Mouse (Mus musculus) neural tube, embryonic 15.5 days (tissue): Measurements from ENCODE around the gene Iqgap1. TPM values are rescaled to one million over a fixed set of nuclear protein-coding genes. Genes with fewer than 3 reads are reported as not detected.

Source experiments
- ATAC-seq: fragments of 200-750 bp; cut with Nextera tagmentation; 2 replicates; pipeline ENCODE4 v1.8.0; 2017; ENCODE audit warnings: mild to moderate bottlenecking, moderate TSS enrichment, moderate library complexity; ENCODE audit not compliant: low FRiP score
- H3K27ac ChIP-seq: fragments of 300-500 bp; sonication (generic); replicated peaks from 2 replicates; pipeline ENCODE4 v1.5.1; 2015; ENCODE audit warnings: mild to moderate bottlenecking, inconsistent platforms
- H3K27me3 ChIP-seq: fragments of 300-500 bp; sonication (generic); replicated peaks from 2 replicates; pipeline ENCODE4 v1.6.1; 2015; ENCODE audit warnings: inconsistent platforms
- H3K36me3 ChIP-seq: fragments of 300-500 bp; sonication (generic); 2 replicates; pipeline ENCODE4 v1.6.1; 2015; ENCODE audit warnings: inconsistent platforms
- H3K4me1 ChIP-seq: fragments of 300-500 bp; sonication (generic); 2 replicates; pipeline ENCODE4 v1.6.1; 2015; ENCODE audit warnings: inconsistent platforms
- H3K4me2 ChIP-seq: fragments of 300-500 bp; sonication (generic); 2 replicates; pipeline ENCODE4 v1.6.1; 2015; ENCODE audit warnings: inconsistent platforms, mild to moderate bottlenecking, moderate library complexity
- H3K4me3 ChIP-seq: fragments of 300-500 bp; sonication (generic); replicated peaks from 2 replicates; pipeline ENCODE4 v1.5.1; 2015; ENCODE audit warnings: mild to moderate bottlenecking, inconsistent platforms
- H3K9ac ChIP-seq: fragments of 300-500 bp; sonication (generic); replicated peaks from 2 replicates; pipeline ENCODE4 v1.6.1; 2015; ENCODE audit warnings: mild to moderate bottlenecking, inconsistent platforms
- H3K9me3 ChIP-seq: fragments of 300-500 bp; sonication (generic); replicated peaks from 2 replicates; pipeline ENCODE4 v1.6.1; 2016; ENCODE audit warnings: inconsistent platforms
- whole genome bisulfite sequencing: fragments of 180-500 bp; shearing (Covaris S2); methylation state at CpG from one replicate; pipeline ENCODE4 v1.1.7; 2015; ENCODE audit warnings: mixed read lengths; 5-methylcytosine and 5-hydroxymethylcytosine counted together
- polyA plus RNA-seq: library from polyadenylated mRNA; unstranded; fragments of >200 nt; fragmentation: Nextera tagmentation; extraction: Ambion mirVana; gene quantifications from 2 replicates; pipeline ENCODE4 v1.2.1, GENCODE M21; 2015

Iqgap1 gene
- polyA plus RNA-seq, 1 experiment from 2014 or later, result 18.1 TPM

GRCm38 (mm10) chr7:80698940-80699339, 126.8 kb downstream of the Iqgap1 start:
- no peak for ATAC-seq
- no peak overlapping the region for H3K27ac ChIP-seq
- no peaks in the 10 kb centered on the region for H3K9me3 ChIP-seq
- no peak overlapping the region for H3K4me2 ChIP-seq
- no peak overlapping the region for H3K4me3 ChIP-seq
- WGBS, result 89% methylated on average over 2 of the region's 3 CpGs
- no peak overlapping the region for H3K9ac ChIP-seq
- H3K27me3 ChIP-seq, result no peaks in the 10 kb centered on the region
- H3K36me3 ChIP-seq, result no peaks in the 10 kb centered on the region
- no peaks in the 10 kb centered on the region for H3K4me1 ChIP-seq

GRCm38 (mm10) chr7:80697859-80698258, 127.9 kb downstream of the Iqgap1 start:
- Histone ChIP-seq H3K4me1 (no peaks in the 10 kb centered on the region), H3K27me3 (no peaks in the 10 kb centered on the region), H3K9me3 (no peaks in the 10 kb centered on the region), H3K27ac (no peak overlapping the region), H3K36me3 (no peaks in the 10 kb centered on the region), H3K9ac (no peak overlapping the region), H3K4me3 (no peak overlapping the region), H3K4me2 (no peak overlapping the region)
- no peak for ATAC-seq
- 60% methylated on average over 5 of the region's 5 CpGs for WGBS

- no peak overlapping the region for H3K27ac ChIP-seq
- H3K27me3 ChIP-seq, result no peaks in the 10 kb centered on the region
- H3K9ac ChIP-seq, result no peak overlapping the region
- no peaks in the 10 kb centered on the region for H3K36me3 ChIP-seq
- H3K9me3 ChIP-seq, result no peaks in the 10 kb centered on the region
- H3K4me3 ChIP-seq, result no peak overlapping the region
- ATAC-seq, result no peak
- H3K4me2 ChIP-seq, result no peak overlapping the region
- no peaks in the 10 kb centered on the region for H3K4me1 ChIP-seq
- WGBS, result 85% methylated on average over 4 of the region's 4 CpGs
Measured at GRCm38 (mm10) chr7:80696903-80697302, 128.9 kb downstream of the Iqgap1 start.

- Histone ChIP-seq H3K4me3 (no peak overlapping the region), H3K27me3 (no peaks in the 10 kb centered on the region), H3K36me3 (no peaks in the 10 kb centered on the region), H3K4me1 (no peaks in the 10 kb centered on the region), H3K9ac (no peak overlapping the region), H3K27ac (no peak overlapping the region), H3K9me3 (no peaks in the 10 kb centered on the region), H3K4me2 (no peak overlapping the region)
- no peak for ATAC-seq
- WGBS, result 71% methylated on average over 1 of the region's 1 CpGs
Measured at GRCm38 (mm10) chr7:80696334-80696733, 129.4 kb downstream of the Iqgap1 start.

- H3K4me1 ChIP-seq, result peaks cover 13% of the 10 kb centered on the region
- no peak overlapping the region for H3K9ac ChIP-seq
- H3K9me3 ChIP-seq, result no peaks in the 10 kb centered on the region
- no peaks in the 10 kb centered on the region for H3K36me3 ChIP-seq
- 89% methylated on average over 9 of the region's 9 CpGs for WGBS
- H3K27me3 ChIP-seq, result no peaks in the 10 kb centered on the region
- no peak overlapping the region for H3K4me2 ChIP-seq
- ATAC-seq, result no peak
- H3K27ac ChIP-seq, result no peak overlapping the region
- H3K4me3 ChIP-seq, result no peak overlapping the region
Measured at GRCm38 (mm10) chr7:80692472-80692871, 133.3 kb downstream of the Iqgap1 start.

- H3K36me3 ChIP-seq, result no peaks in the 10 kb centered on the region
- H3K9ac ChIP-seq, result no peak overlapping the region
- 62% methylated on average over 6 of the region's 6 CpGs for WGBS
- no peak overlapping the region for H3K4me2 ChIP-seq
- no peaks in the 10 kb centered on the region for H3K9me3 ChIP-seq
- no peaks in the 10 kb centered on the region for H3K27me3 ChIP-seq
- no peak overlapping the region for H3K4me3 ChIP-seq
- no peak overlapping the region for H3K27ac ChIP-seq
- peaks cover 22% of the 10 kb centered on the region for H3K4me1 ChIP-seq
- ATAC-seq, result no peak
Measured at GRCm38 (mm10) chr7:80691131-80691530, 134.6 kb downstream of the Iqgap1 start.

GRCm38 (mm10) chr7:80689221-80689591, 136.6 kb downstream of the Iqgap1 start:
- peak; percentile 21; the same call in 1 of the 2 replicates for ATAC-seq
- Histone ChIP-seq H3K27me3 (no peaks in the 10 kb centered on the region), H3K27ac (peak overlapping the region; percentile 95), H3K4me1 (peaks cover 39% of the 10 kb centered on the region), H3K9ac (peak overlapping the region; percentile 74), H3K4me3 (peak overlapping the region; percentile 54), H3K9me3 (no peaks in the 10 kb centered on the region), H3K4me2 (peak overlapping the region; percentile 73), H3K36me3 (no peaks in the 10 kb centered on the region)
- 12% methylated on average over 10 of the region's 10 CpGs for WGBS

- peak within 1 kb of the TSS; percentile 74 for H3K9ac ChIP-seq
- no peaks in the 10 kb centered on the region for H3K27me3 ChIP-seq
- peak within 1 kb of the TSS; percentile 73 for H3K4me2 ChIP-seq
- no peaks in the 10 kb centered on the region for H3K9me3 ChIP-seq
- under 1% methylated on average over 65 of the region's 83 CpGs for WGBS
- H3K27ac ChIP-seq, result peak within 1 kb of the TSS; percentile 95
- H3K36me3 ChIP-seq, result no peaks in the 10 kb centered on the region
- H3K4me3 ChIP-seq, result peak within 1 kb of the TSS; percentile 54
- peaks cover 42% of the 10 kb centered on the region for H3K4me1 ChIP-seq
- ATAC-seq, result peak; percentile 83
Measured at GRCm38 (mm10) chr7:80688556-80689220, 137.1 kb downstream of the Iqgap1 start, which contains the start of gene Crtc3. Crtc3 (minus strand) TSS chr7:80688877.

GRCm38 (mm10) chr7:80687721-80688555, 137.8 kb downstream of the Iqgap1 start:
- ATAC-seq, result peak; percentile 49
- WGBS, result under 1% methylated on average over 63 of the region's 69 CpGs

GRCm38 (mm10) chr7:80685639-80686038, 140.1 kb downstream of the Iqgap1 start:
- Histone ChIP-seq H3K4me2 (no peak overlapping the region), H3K36me3 (no peaks in the 10 kb centered on the region), H3K9ac (no peak overlapping the region), H3K4me3 (no peak overlapping the region), H3K27ac (no peak overlapping the region), H3K4me1 (peaks cover 49% of the 10 kb centered on the region), H3K27me3 (no peaks in the 10 kb centered on the region), H3K9me3 (no peaks in the 10 kb centered on the region)
- ATAC-seq, result no peak
- whole genome bisulfite sequencing, result 85% methylated on average over 5 of the region's 5 CpGs

More at GRCm38 (mm10) chr7:80687721-80688555, 137.8 kb downstream of the Iqgap1 start:
- Histone ChIP-seq H3K27me3 (no peaks in the 10 kb centered on the region), H3K9me3 (no peaks in the 10 kb centered on the region), H3K36me3 (no peaks in the 10 kb centered on the region), H3K4me3 (peak overlapping the region; percentile 54), H3K27ac (peak overlapping the region; percentile 95), H3K9ac (peak overlapping the region; percentile 74), H3K4me1 (peaks cover 42% of the 10 kb centered on the region), H3K4me2 (peak overlapping the region; percentile 73)

- Histone ChIP-seq H3K9ac (no peak overlapping the region), H3K4me1 (peaks cover 44% of the 10 kb centered on the region), H3K27me3 (no peaks in the 10 kb centered on the region), H3K4me3 (no peak overlapping the region), H3K27ac (no peak overlapping the region), H3K4me2 (no peak overlapping the region), H3K36me3 (no peaks in the 10 kb centered on the region), H3K9me3 (no peaks in the 10 kb centered on the region)
- 76% methylated on average over 1 of the region's 1 CpGs for WGBS
- ATAC-seq, result no peak
Measured at GRCm38 (mm10) chr7:80682630-80683029, 143.1 kb downstream of the Iqgap1 start.
